Mouse (Mus musculus) lung, adult 2 months (tissue): ENCODE data around the gene Adamts18. TPM values are rescaled to one million over a fixed set of nuclear protein-coding genes. Genes with fewer than 3 reads are reported as not detected.
A peak's percentile ranks its signal among the peaks of the same experiment; 100 is the strongest.

Experiments used
- DNase-seq: peaks from one replicate; pipeline ENCODE4 v3.0.0; 2022
- H3K4me1 ChIP-seq: fragments of 200-500 bp; 2 replicates; pipeline ENCODE4 v1.6.1; 2011; ENCODE audit warnings: low read length; ENCODE audit not compliant: control insufficient read depth, insufficient read depth
- H3K4me3 ChIP-seq: fragments of 200-500 bp; replicated peaks from 2 replicates; pipeline ENCODE3; 2011; ENCODE audit warnings: low read depth, mild to moderate bottlenecking, control low read depth, low read length; ENCODE audit errors: extremely low read depth
- CTCF ChIP-seq: fragments of 200-500 bp; IDR thresholded peaks from 2 replicates; pipeline ENCODE4 v1.5.1; 2011; ENCODE audit warnings: mild to moderate bottlenecking, low read length, control low read depth; ENCODE audit not compliant: insufficient read depth
- POLR2A ChIP-seq: fragments of 200-500 bp; IDR thresholded peaks from 2 replicates; pipeline ENCODE4 v1.6.1; 2011; ENCODE audit warnings: low read depth, mild to moderate bottlenecking, control low read depth, low read length, borderline replicate concordance; ENCODE audit errors: extremely low read depth
- WGBS: fragments of 180-500 bp; shearing (Covaris S2); methylation state at CpG from one replicate; pipeline ENCODE4 v1.1.7; 2018; 5-methylcytosine and 5-hydroxymethylcytosine counted together
- polyA plus RNA-seq: library from polyadenylated mRNA; depleted of rRNA; stranded (reverse); fragments of >200 nt; gene quantifications from 2 replicates; pipeline ENCODE4 v1.2.3, GENCODE M21; 2012; rRNA removed

Adamts18 gene
- polyA plus RNA-seq, 1 experiment = not detected

DNA sequence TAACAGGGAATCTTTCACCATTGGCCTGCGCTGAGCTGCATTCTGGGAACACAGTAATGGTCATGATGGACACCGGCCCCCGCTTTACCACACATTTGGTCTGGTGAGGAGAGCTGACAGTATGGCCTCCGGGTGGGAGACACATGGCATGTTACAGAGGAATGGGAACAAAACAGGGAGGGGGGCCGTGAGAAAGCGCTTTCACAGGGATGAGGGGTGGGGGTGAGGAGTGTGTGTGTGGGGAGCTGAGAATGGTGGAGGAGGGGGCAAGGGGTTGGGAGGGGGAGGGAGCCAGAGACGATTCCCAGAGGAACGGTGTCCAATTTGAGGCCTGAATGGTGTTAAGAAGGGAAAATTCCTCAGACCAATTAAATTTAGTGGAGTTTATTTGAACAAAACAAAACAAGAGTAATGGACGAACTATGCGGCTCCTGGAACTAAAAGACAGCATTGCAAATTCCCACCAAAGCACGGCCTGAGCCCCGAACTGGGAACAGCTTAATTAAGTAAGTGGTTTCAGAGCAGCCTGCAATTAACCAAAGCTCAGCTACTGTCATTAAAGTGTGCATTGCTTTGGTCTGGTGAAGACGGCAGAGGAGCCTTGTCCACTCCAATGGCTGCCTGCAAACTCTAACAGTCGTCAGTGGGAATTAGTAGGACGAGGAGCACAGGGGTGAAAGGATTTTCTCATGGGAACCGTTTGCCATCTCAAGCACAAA, 181.7 kb downstream of the Adamts18 start:
- H3K4me1 ChIP-seq = no peaks in the 10 kb centered on the region
- TF ChIP-seq POLR2A = no peak
- no peak for TF ChIP-seq CTCF
- DNase-seq = no peak
- H3K4me3 ChIP-seq = no peak overlapping the region
- WGBS = 73% methylated on average over 16 of the region's 16 CpGs

DNA sequence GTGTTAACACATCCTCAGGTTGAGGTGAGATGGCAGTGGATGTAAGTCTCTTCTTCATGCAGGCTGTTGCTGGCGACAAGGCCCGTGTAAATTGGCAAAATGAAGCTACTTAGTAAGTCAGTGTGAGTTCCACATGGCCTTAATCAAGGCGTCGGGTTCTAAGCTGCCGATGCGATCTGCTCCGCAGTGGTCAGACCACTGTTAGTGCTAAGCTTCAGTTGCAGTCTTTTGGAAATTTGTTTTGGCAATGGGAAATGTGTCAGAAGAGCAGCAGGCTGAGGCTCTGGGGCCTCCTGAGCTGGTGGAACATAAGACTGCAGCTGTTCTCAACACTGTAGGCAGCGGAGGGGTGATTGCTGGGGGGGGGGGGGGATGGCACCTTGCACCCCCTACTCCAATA, 182.6 kb downstream of the Adamts18 start:
- TF ChIP-seq CTCF = no peak
- TF ChIP-seq POLR2A = no peak
- Histone ChIP-seq H3K4me1 (no peaks in the 10 kb centered on the region), H3K4me3 (no peak overlapping the region)
- DNase-seq = no peak
- WGBS = 80% methylated on average over 8 of the region's 8 CpGs

DNA sequence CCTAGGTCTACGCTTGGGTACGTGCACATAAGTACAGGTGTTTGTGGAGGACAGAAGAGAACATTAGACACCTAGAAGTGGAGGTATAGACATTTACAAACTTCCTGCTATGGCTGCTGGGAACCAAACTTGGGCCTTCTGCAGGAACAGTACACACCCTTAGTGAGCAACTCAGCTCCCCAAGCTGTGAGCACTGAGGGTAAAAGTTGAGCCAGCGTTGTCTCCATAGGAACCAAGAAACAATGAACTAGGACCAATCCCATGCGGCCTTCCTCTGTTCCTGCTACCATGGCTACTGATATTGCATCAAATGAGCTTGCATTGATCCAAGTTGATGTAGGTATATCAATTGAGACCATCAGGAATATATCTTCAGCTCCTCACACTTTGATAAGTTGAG, 183.5 kb downstream of the Adamts18 start:
- H3K4me3 ChIP-seq = no peak overlapping the region
- H3K4me1 ChIP-seq = no peaks in the 10 kb centered on the region
- TF ChIP-seq POLR2A = no peak
- no peak for TF ChIP-seq CTCF
- no peak for DNase-seq
- 59% methylated on average over 4 of the region's 4 CpGs for WGBS

DNA sequence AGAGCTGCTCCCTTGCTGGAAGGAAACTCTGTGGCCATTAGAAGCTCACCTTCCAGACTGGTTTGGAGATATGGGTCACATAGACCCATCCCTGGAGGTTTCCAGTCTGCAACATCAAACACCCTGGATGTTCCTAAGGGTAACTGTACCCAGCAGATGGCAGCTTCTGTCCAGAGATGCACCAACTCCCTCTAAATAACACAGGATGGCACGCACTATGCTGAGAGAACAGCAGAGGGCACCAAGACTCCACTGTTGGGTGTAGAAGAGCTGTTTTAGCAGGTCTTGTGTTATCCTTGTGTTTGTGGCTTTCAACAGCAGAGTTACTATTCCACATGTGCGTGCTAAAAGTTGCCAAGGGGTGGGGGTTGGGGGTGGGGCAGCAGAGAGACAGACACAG, 184.0 kb downstream of the Adamts18 start:
- H3K4me3 ChIP-seq = no peak overlapping the region
- TF ChIP-seq CTCF (peak; percentile 87), POLR2A (no peak)
- no peaks in the 10 kb centered on the region for H3K4me1 ChIP-seq
- 6% methylated on average over 2 of the region's 2 CpGs for WGBS
- peak; percentile 71 for DNase-seq

GRCm38 (mm10) chr8:113660128-113660527, 188.4 kb downstream of the Adamts18 start:
- H3K4me1 ChIP-seq = no peaks in the 10 kb centered on the region
- TF ChIP-seq CTCF (no peak), POLR2A (no peak)
- WGBS = 100% methylated on average over 1 of the region's 1 CpGs
- DNase-seq = no peak
- H3K4me3 ChIP-seq = no peak overlapping the region

- Histone ChIP-seq H3K4me3 (no peak overlapping the region), H3K4me1 (no peaks in the 10 kb centered on the region)
- WGBS = 79% methylated on average over 11 of the region's 11 CpGs
- DNase-seq = no peak
- TF ChIP-seq CTCF (no peak), POLR2A (no peak)
These were observed 191.7 kb downstream of the Adamts18 start for GRCm38 (mm10) chr8:113656681-113657298.

DNA sequence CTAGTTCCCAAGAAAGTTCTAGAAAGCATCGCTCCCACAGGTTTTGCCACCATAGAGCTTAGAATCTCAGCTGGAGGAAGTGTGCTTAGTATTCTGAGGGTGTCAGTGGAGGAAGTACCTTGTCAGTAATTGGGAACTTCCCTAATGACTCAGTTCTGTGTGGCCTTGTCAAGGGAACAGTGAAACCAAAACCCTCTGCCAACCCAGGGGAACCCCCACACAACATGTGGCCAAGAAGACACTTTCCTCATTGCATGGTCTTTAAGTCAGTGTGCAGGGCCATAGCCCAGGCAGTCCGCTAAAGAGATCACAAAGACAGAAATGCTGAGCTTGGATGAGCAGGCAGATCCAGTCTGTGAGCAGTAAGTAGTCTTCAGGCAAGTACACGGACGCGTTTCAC, 192.4 kb downstream of the Adamts18 start:
- Histone ChIP-seq H3K4me3 (no peak overlapping the region), H3K4me1 (no peaks in the 10 kb centered on the region)
- no peak for TF ChIP-seq POLR2A
- no peak for TF ChIP-seq CTCF
- DNase-seq = no peak
- 82% methylated on average over 5 of the region's 5 CpGs for WGBS

DNA sequence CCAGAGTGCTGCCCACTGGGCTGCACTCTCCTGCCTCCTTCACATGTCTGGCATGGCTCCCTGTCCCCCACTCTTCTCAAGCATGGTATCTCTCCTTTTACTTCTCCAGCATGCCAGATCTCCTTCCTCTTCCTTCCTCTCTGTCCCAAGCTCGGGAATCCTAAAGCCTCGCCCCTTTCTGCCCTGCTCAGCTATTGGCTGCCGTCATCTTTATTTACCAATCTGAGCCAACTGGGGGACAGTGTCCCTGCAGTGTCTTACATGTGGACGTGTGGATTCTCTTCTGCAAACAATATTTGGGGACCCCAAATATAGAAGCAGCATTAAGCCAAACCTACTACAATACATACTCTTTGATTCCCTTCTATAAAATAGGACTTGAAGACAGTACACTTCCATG, 195.4 kb downstream of the Adamts18 start:
- DNase-seq = no peak
- TF ChIP-seq POLR2A (no peak), CTCF (no peak)
- 46% methylated on average over 4 of the region's 4 CpGs for WGBS
- no peak overlapping the region for H3K4me3 ChIP-seq
- H3K4me1 ChIP-seq = no peaks in the 10 kb centered on the region

- WGBS = 76% methylated on average over 12 of the region's 12 CpGs
- no peak for DNase-seq
- TF ChIP-seq CTCF (no peak), POLR2A (no peak)
- Histone ChIP-seq H3K4me3 (no peak overlapping the region), H3K4me1 (no peaks in the 10 kb centered on the region)
These were observed 196.1 kb downstream of the Adamts18 start for GRCm38 (mm10) chr8:113652450-113652849.

Other genes with a start within 250 kb of the Adamts18 start
- gene Mon1b, start 213.2 kb downstream of the Adamts18 start, polyA plus RNA-seq = 9.5 and 10.9 TPM in 2 replicates
- gene Syce1l, start 205.5 kb downstream of the Adamts18 start, polyA plus RNA-seq = 0.18 TPM in 1 of 2 replicates, not detected in the other